Mouse (Mus musculus) spleen, postnatal 14 days (tissue): ENCODE data around the gene Acbd4.

Experiments
- DNase-seq, 2 experiments: peaks; one replicate each; pipeline ENCODE4 v3.0.0; 2021 to 2022; ENCODE audit warnings: low spot score in 2 of 2

Acbd4 gene

GRCm38 (mm10) chr11:103081631-103082030, 19.9 kb upstream of the Acbd4 start:
- no peak for DNase-seq

- DNase-seq = no peak
Observed at GRCm38 (mm10) chr11:103093306-103093705, 8.2 kb upstream of the Acbd4 start.

- no peak for DNase-seq
Observed at GRCm38 (mm10) chr11:103093862-103094833, 7.3 kb upstream of the Acbd4 start.

- no peak for DNase-seq
Observed at GRCm38 (mm10) chr11:103095107-103095670, 6.3 kb upstream of the Acbd4 start.

- DNase-seq = no peak
Observed at GRCm38 (mm10) chr11:103095801-103096200, 5.7 kb upstream of the Acbd4 start.

GRCm38 (mm10) chr11:103096979-103097894, 4.2 kb upstream of the Acbd4 start:
- DNase-seq = no peak

GRCm38 (mm10) chr11:103098531-103099190, 2.8 kb upstream of the Acbd4 start:
- no peak for DNase-seq

GRCm38 (mm10) chr11:103099352-103099940, 2.0 kb upstream of the Acbd4 start:
- no peak for DNase-seq

GRCm38 (mm10) chr11:103100361-103100760, 1.1 kb upstream of the Acbd4 start:
- no peak for DNase-seq

- DNase-seq = no peak
Observed at GRCm38 (mm10) chr11:103101866-103102501, 502 bp downstream of the Acbd4 start.

GRCm38 (mm10) chr11:103102725-103103349, 1.4 kb downstream of the Acbd4 start:
- DNase-seq = peak; percentile 98 to 99

GRCm38 (mm10) chr11:103103621-103104020, 2.1 kb downstream of the Acbd4 start:
- no peak for DNase-seq

GRCm38 (mm10) chr11:103104469-103104868, 3.0 kb downstream of the Acbd4 start:
- no peak for DNase-seq

- DNase-seq = no peak
Observed at GRCm38 (mm10) chr11:103105180-103105725, 3.8 kb downstream of the Acbd4 start.

- DNase-seq = no peak
Observed at GRCm38 (mm10) chr11:103105810-103106209, 4.3 kb downstream of the Acbd4 start.

- no peak for DNase-seq
Observed at GRCm38 (mm10) chr11:103106386-103106785, 4.9 kb downstream of the Acbd4 start.

GRCm38 (mm10) chr11:103111301-103111700, 9.8 kb downstream of the Acbd4 start:
- no peak for DNase-seq

GRCm38 (mm10) chr11:103111881-103112551, 10.5 kb downstream of the Acbd4 start:
- no peak for DNase-seq

GRCm38 (mm10) chr11:103112552-103112912, 11.1 kb downstream of the Acbd4 start:
- DNase-seq = no peak
